Mouse (Mus musculus) kidney, adult 2 months (tissue): Measurements from ENCODE around the gene Pdlim1.

Experiments used
- CTCF ChIP-seq: fragments of 200-500 bp; conservative IDR thresholded peaks from 2 replicates; pipeline ENCODE4 v1.5.1; 2011; ENCODE audit warnings: low read depth, mild to moderate bottlenecking, control low read depth, low read length, moderate library complexity, mixed read lengths; ENCODE audit not compliant: insufficient read depth, insufficient read length
- POLR2A ChIP-seq: fragments of 200-500 bp; IDR thresholded peaks from one replicate; pipeline ENCODE4 v1.6.1; 2011; ENCODE audit warnings: low read depth, low read length, control low read depth

DNA sequence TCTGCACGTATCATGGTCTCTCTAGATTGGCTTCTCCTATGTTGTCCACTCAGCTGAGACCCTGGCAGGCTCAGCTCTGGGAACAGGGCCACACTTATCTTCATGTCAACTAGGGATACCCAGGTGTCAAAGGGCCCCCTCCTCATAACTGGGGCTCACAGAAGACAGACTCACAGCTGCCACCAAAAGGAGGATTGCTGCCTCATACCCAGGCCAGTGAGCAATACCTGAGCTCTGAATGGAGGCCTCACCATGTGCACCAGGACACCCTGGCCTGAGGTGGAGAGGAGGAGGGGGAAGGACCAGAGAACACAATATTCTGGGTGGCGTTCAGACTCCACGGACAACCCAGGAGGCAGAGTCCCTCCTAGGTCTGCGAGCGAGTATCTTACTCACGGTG is 22.1 kb upstream of the Pdlim1 start:
- TF ChIP-seq CTCF (no peak), POLR2A (no peak)
